Mouse (Mus musculus) stomach, embryonic 14.5 days (tissue): ENCODE data around the gene Ell3. TPM values are rescaled to one million over a fixed set of nuclear protein-coding genes. Genes with fewer than 3 reads are reported as not detected.

Source experiments
- ATAC-seq: fragments of 200-750 bp; cut with Nextera tagmentation; 2 replicates; pipeline ENCODE4 v1.8.0; 2017; ENCODE audit warnings: low read depth, moderate TSS enrichment; ENCODE audit not compliant: insufficient number of reproducible peaks, insufficient read depth, low FRiP score
- H3K27ac ChIP-seq: fragments of 300-500 bp; sonication (generic); 2 replicates; pipeline ENCODE4 v1.5.1; 2014; ENCODE audit warnings: mild to moderate bottlenecking, low read length, moderate library complexity, mixed read lengths
- H3K27me3 ChIP-seq: fragments of 300-500 bp; sonication (generic); 2 replicates; pipeline ENCODE4 v1.6.1; 2014; ENCODE audit warnings: low read length, control low read depth, mixed read lengths; ENCODE audit not compliant: control insufficient read depth, insufficient read depth
- H3K36me3 ChIP-seq: fragments of 300-500 bp; sonication (generic); 2 replicates; pipeline ENCODE4 v1.6.1; 2014; ENCODE audit warnings: mild to moderate bottlenecking, control low read depth, low read length, moderate library complexity, mixed read lengths; ENCODE audit not compliant: control insufficient read depth, insufficient read depth
- H3K4me1 ChIP-seq: fragments of 300-500 bp; sonication (generic); 2 replicates; pipeline ENCODE4 v1.6.1; 2014; ENCODE audit warnings: low read length, control low read depth, mixed read lengths; ENCODE audit not compliant: control insufficient read depth, insufficient read depth
- H3K4me2 ChIP-seq: fragments of 300-500 bp; sonication (generic); replicated peaks from 2 replicates; pipeline ENCODE4 v1.6.1; 2014; ENCODE audit warnings: low read depth, low read length, control low read depth
- H3K4me3 ChIP-seq: fragments of 300-500 bp; sonication (generic); 2 replicates; pipeline ENCODE4 v1.5.1; 2014; ENCODE audit warnings: low read depth, low read length, control low read depth
- H3K9ac ChIP-seq: fragments of 300-500 bp; sonication (generic); replicated peaks from 2 replicates; pipeline ENCODE4 v1.6.1; 2014; ENCODE audit warnings: low read depth, mild to moderate bottlenecking, control low read depth, low read length, moderate library complexity, mixed read lengths
- H3K9me3 ChIP-seq: fragments of 300-500 bp; sonication (generic); 2 replicates; pipeline ENCODE4 v1.6.1; 2016; ENCODE audit warnings: low read depth, low read length, control low read depth; ENCODE audit not compliant: control insufficient read depth
- WGBS: fragments of 180-500 bp; shearing (Covaris S2); extraction: QIAGEN DNeasy Blood & Tissue Kit; methylation state at CpG from one replicate; pipeline ENCODE4 v1.1.7; 2014; 5-methylcytosine and 5-hydroxymethylcytosine counted together
- polyA plus RNA-seq: library from polyadenylated mRNA; unstranded; fragments of >200 nt; fragmentation: Nextera tagmentation; extraction: Ambion mirVana; gene quantifications from 2 replicates; pipeline ENCODE4 v1.2.1, GENCODE M21; 2014

Gene Ell3
- polyA plus RNA-seq, 1 experiment from 2014 or later = 13.7 TPM

GRCm38 (mm10) chr2:121443068-121443349 lies 1.1 kb downstream of the Ell3 start:
- no peak for ATAC-seq
- 0 out of 2 replicates have a peak, but pooled peaks cover 3% of the 10 kb centered on the region for H3K27me3 ChIP-seq
- H3K4me3 ChIP-seq = peak overlapping the region; percentile 33; the same call in 1 of the 2 replicates
- peak overlapping the region; percentile 56 for H3K4me2 ChIP-seq
- H3K9ac ChIP-seq = peak overlapping the region; percentile 28; the same call in 1 of the 2 replicates
- H3K36me3 ChIP-seq = peaks cover 16% of the 10 kb centered on the region; the same call in 1 of the 2 replicates
- WGBS = 9% methylated on average over 8 of the region's 8 CpGs
- H3K9me3 ChIP-seq = no peaks in the 10 kb centered on the region
- no peak overlapping the region for H3K27ac ChIP-seq
- H3K4me1 ChIP-seq = peaks cover 20% of the 10 kb centered on the region; the same call in 1 of the 2 replicates

GRCm38 (mm10) chr2:121442259-121443067 lies 1.6 kb downstream of the Ell3 start:
- H3K36me3 ChIP-seq = peaks cover 21% of the 10 kb centered on the region
- H3K4me1 ChIP-seq = peaks cover 17% of the 10 kb centered on the region; the same call in 1 of the 2 replicates

GRCm38 (mm10) chr2:121441800-121442199 lies 2.3 kb downstream of the Ell3 start:
- H3K4me3 ChIP-seq = peak overlapping the region; percentile 33
- peaks cover 17% of the 10 kb centered on the region; the same call in 1 of the 2 replicates for H3K4me1 ChIP-seq
- H3K27me3 ChIP-seq = 0 out of 2 replicates have a peak, but pooled peaks cover 3% of the 10 kb centered on the region
- no peak overlapping the region for H3K27ac ChIP-seq
- no peaks in the 10 kb centered on the region for H3K9me3 ChIP-seq
- H3K36me3 ChIP-seq = peaks cover 26% of the 10 kb centered on the region
- peak overlapping the region; percentile 28; the same call in 1 of the 2 replicates for H3K9ac ChIP-seq
- WGBS = 7% methylated on average over 11 of the region's 11 CpGs
- ATAC-seq = peak; percentile 29
- H3K4me2 ChIP-seq = peak overlapping the region; percentile 56

More at GRCm38 (mm10) chr2:121442259-121443067, 1.6 kb downstream of the Ell3 start:
- H3K4me3 ChIP-seq = peak overlapping the region; percentile 33
- peak overlapping the region; percentile 56 for H3K4me2 ChIP-seq
- peak; percentile 86 for ATAC-seq
- H3K27ac ChIP-seq = no peak overlapping the region
- H3K9me3 ChIP-seq = no peaks in the 10 kb centered on the region
- H3K9ac ChIP-seq = peak overlapping the region; percentile 28; the same call in 1 of the 2 replicates
- 2% methylated on average over 30 of the region's 30 CpGs for WGBS
- 0 out of 2 replicates have a peak, but pooled peaks cover 3% of the 10 kb centered on the region for H3K27me3 ChIP-seq

- Histone ChIP-seq H3K27ac (no peak overlapping the region), H3K4me2 (peak overlapping the region; percentile 56; the same call in 1 of the 2 replicates), H3K4me3 (0 out of 2 replicates have a peak overlapping the region, but pooled peaks have one; percentile 33), H3K9ac (no peak overlapping the region), H3K9me3 (no peaks in the 10 kb centered on the region), H3K36me3 (peaks cover 29% of the 10 kb centered on the region), H3K27me3 (0 out of 2 replicates have a peak, but pooled peaks cover 3% of the 10 kb centered on the region), H3K4me1 (peaks cover 17% of the 10 kb centered on the region; the same call in 1 of the 2 replicates)
- WGBS = 53% methylated on average over 5 of the region's 5 CpGs
- ATAC-seq = no peak
Measured at GRCm38 (mm10) chr2:121440834-121441605, 3.1 kb downstream of the Ell3 start.

GRCm38 (mm10) chr2:121439746-121440145 lies 4.3 kb downstream of the Ell3 start:
- WGBS = 75% methylated on average over 4 of the region's 4 CpGs
- Histone ChIP-seq H3K4me2 (no peak overlapping the region), H3K4me1 (peaks cover 17% of the 10 kb centered on the region; the same call in 1 of the 2 replicates), H3K9me3 (no peaks in the 10 kb centered on the region), H3K27ac (no peak overlapping the region), H3K4me3 (no peak overlapping the region), H3K9ac (no peak overlapping the region), H3K27me3 (0 out of 2 replicates have a peak, but pooled peaks cover 3% of the 10 kb centered on the region), H3K36me3 (peaks cover 41% of the 10 kb centered on the region)
- no peak for ATAC-seq

GRCm38 (mm10) chr2:121434854-121435253 lies 9.2 kb downstream of the Ell3 start:
- Histone ChIP-seq H3K4me3 (no peak overlapping the region), H3K9me3 (no peaks in the 10 kb centered on the region), H3K27ac (no peak overlapping the region), H3K4me2 (no peak overlapping the region), H3K9ac (no peak overlapping the region), H3K4me1 (no peaks in the 10 kb centered on the region), H3K27me3 (no peaks in the 10 kb centered on the region), H3K36me3 (peaks cover 85% of the 10 kb centered on the region)
- WGBS = 98% methylated on average over 1 of the region's 1 CpGs
- no peak for ATAC-seq

GRCm38 (mm10) chr2:121425890-121426289 lies 18.2 kb downstream of the Ell3 start:
- Histone ChIP-seq H3K9me3 (no peaks in the 10 kb centered on the region), H3K27me3 (no peaks in the 10 kb centered on the region), H3K4me2 (no peak overlapping the region), H3K4me3 (no peak overlapping the region), H3K4me1 (no peaks in the 10 kb centered on the region), H3K36me3 (peaks cover 79% of the 10 kb centered on the region), H3K27ac (no peak overlapping the region), H3K9ac (no peak overlapping the region)
- 89% methylated on average over 2 of the region's 2 CpGs for WGBS
- ATAC-seq = no peak

- Histone ChIP-seq H3K27ac (no peak overlapping the region), H3K9me3 (no peaks in the 10 kb centered on the region), H3K27me3 (no peaks in the 10 kb centered on the region), H3K4me2 (no peak overlapping the region), H3K9ac (no peak overlapping the region), H3K4me3 (no peak overlapping the region), H3K4me1 (no peaks in the 10 kb centered on the region), H3K36me3 (peaks cover 63% of the 10 kb centered on the region)
- WGBS = 97% methylated on average over 2 of the region's 2 CpGs
- no peak for ATAC-seq
Measured at GRCm38 (mm10) chr2:121423166-121423565, 20.9 kb downstream of the Ell3 start.
